Mouse (Mus musculus): ENCODE measurements around the gene Birc2. TPM values are rescaled to one million over a fixed set of nuclear protein-coding genes. Genes with fewer than 3 reads are reported as not detected.

The Birc2 gene
- polyA plus RNA-seq, 1 experiment, result 43.6 TPM

GRCm38 (mm10) chr9:7783823-7784614 lies 52.8 kb downstream of the Birc2 start:
- Histone ChIP-seq H3K4me1 (replicated peaks; ENCODE audit: control insufficient read depth, insufficient read depth, low read length) (peaks cover 24% of the 10 kb centered on the region), H3K36me3 (ENCODE audit: control insufficient read depth, insufficient read depth, low read length) (peaks cover 7% of the 10 kb centered on the region), H3K27ac (ENCODE audit: control insufficient read depth, insufficient read depth, low read length) (peak overlapping the region; percentile 89), H3K4me3 (ENCODE audit: control insufficient read depth, insufficient read depth, low read length) (no peak overlapping the region), H3K27me3 (ENCODE audit: control insufficient read depth, insufficient read depth, low read length) (no peaks in the 10 kb centered on the region)
- TF ChIP-seq POLR2A (IDR thresholded peaks at IDR 0.05; ENCODE audit: control insufficient read depth, extremely low read depth, insufficient read depth, low read length, poor library complexity) (no peak), CTCF (IDR thresholded peaks at IDR 0.05; ENCODE audit: borderline replicate concordance, control insufficient read depth, extremely low read depth, insufficient read depth, low read length, poor library complexity) (no peak)
- 51% methylated on average over 15 of the region's 15 CpGs for WGBS
- DNase-seq, result peak; percentile 64

GRCm38 (mm10) chr9:7780250-7781150 lies 56.4 kb downstream of the Birc2 start:
- peak overlapping the region; percentile 83 for H3K27ac ChIP-seq (ENCODE audit: control insufficient read depth, insufficient read depth, low read length)
- WGBS, result 42% methylated on average over 8 of the region's 8 CpGs
- TF ChIP-seq CTCF (IDR thresholded peaks at IDR 0.05; ENCODE audit: borderline replicate concordance, control insufficient read depth, extremely low read depth, insufficient read depth, low read length, poor library complexity), result no peak
- TF ChIP-seq POLR2A (IDR thresholded peaks at IDR 0.05; ENCODE audit: control insufficient read depth, extremely low read depth, insufficient read depth, low read length, poor library complexity), result no peak
- H3K4me3 ChIP-seq (ENCODE audit: control insufficient read depth, insufficient read depth, low read length), result no peak overlapping the region
- H3K36me3 ChIP-seq (ENCODE audit: control insufficient read depth, insufficient read depth, low read length), result peaks cover 3% of the 10 kb centered on the region; the same call in 1 of the 2 replicates
- H3K4me1 ChIP-seq (replicated peaks; ENCODE audit: control insufficient read depth, insufficient read depth, low read length), result peaks cover 34% of the 10 kb centered on the region
- no peaks in the 10 kb centered on the region for H3K27me3 ChIP-seq (ENCODE audit: control insufficient read depth, insufficient read depth, low read length)
- DNase-seq, result peak; percentile 65

- 65% methylated on average over 4 of the region's 4 CpGs for WGBS
- no peaks in the 10 kb centered on the region for H3K27me3 ChIP-seq (ENCODE audit: control insufficient read depth, insufficient read depth, low read length)
- DNase-seq, result no peak
- no peak overlapping the region for H3K4me3 ChIP-seq (ENCODE audit: control insufficient read depth, insufficient read depth, low read length)
- TF ChIP-seq POLR2A (IDR thresholded peaks at IDR 0.05; ENCODE audit: control insufficient read depth, extremely low read depth, insufficient read depth, low read length, poor library complexity) (no peak), CTCF (IDR thresholded peaks at IDR 0.05; ENCODE audit: borderline replicate concordance, control insufficient read depth, extremely low read depth, insufficient read depth, low read length, poor library complexity) (no peak)
- H3K36me3 ChIP-seq (ENCODE audit: control insufficient read depth, insufficient read depth, low read length), result no peaks in the 10 kb centered on the region
- H3K27ac ChIP-seq (ENCODE audit: control insufficient read depth, insufficient read depth, low read length), result peak overlapping the region; percentile 83
- peaks cover 31% of the 10 kb centered on the region for H3K4me1 ChIP-seq (replicated peaks; ENCODE audit: control insufficient read depth, insufficient read depth, low read length)
These were observed 57.1 kb downstream of the Birc2 start for GRCm38 (mm10) chr9:7779786-7780185.

DNA sequence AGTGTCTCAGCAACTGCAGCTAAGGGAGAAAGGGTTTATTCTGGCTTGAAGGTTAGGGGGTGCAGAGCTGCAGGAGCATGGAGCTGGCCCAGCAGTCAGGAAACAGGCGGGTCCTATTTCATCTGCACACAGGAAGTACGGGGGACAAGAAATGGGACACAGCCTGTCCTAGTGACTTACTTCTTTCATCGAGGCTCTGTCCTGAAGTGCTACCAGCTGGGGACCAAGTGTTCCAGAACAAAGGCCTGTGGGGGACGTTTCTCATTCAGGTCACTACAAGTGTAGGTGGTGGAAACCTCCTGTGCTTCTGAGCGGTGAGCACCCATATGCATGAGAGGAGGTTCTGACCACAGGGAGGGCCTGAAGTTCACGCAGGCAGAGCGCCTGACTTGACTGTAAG lies 58.1 kb downstream of the Birc2 start:
- Histone ChIP-seq H3K27me3 (ENCODE audit: control insufficient read depth, insufficient read depth, low read length) (no peaks in the 10 kb centered on the region), H3K4me1 (replicated peaks; ENCODE audit: control insufficient read depth, insufficient read depth, low read length) (peaks cover 35% of the 10 kb centered on the region), H3K4me3 (ENCODE audit: control insufficient read depth, insufficient read depth, low read length) (no peak overlapping the region), H3K36me3 (ENCODE audit: control insufficient read depth, insufficient read depth, low read length) (no peaks in the 10 kb centered on the region), H3K27ac (ENCODE audit: control insufficient read depth, insufficient read depth, low read length) (peak overlapping the region; percentile 78)
- no peak for TF ChIP-seq POLR2A (IDR thresholded peaks at IDR 0.05; ENCODE audit: control insufficient read depth, extremely low read depth, insufficient read depth, low read length, poor library complexity)
- no peak for TF ChIP-seq CTCF (IDR thresholded peaks at IDR 0.05; ENCODE audit: borderline replicate concordance, control insufficient read depth, extremely low read depth, insufficient read depth, low read length, poor library complexity)
- peak; percentile 45 for DNase-seq
- WGBS, result 49% methylated on average over 7 of the region's 7 CpGs

DNA sequence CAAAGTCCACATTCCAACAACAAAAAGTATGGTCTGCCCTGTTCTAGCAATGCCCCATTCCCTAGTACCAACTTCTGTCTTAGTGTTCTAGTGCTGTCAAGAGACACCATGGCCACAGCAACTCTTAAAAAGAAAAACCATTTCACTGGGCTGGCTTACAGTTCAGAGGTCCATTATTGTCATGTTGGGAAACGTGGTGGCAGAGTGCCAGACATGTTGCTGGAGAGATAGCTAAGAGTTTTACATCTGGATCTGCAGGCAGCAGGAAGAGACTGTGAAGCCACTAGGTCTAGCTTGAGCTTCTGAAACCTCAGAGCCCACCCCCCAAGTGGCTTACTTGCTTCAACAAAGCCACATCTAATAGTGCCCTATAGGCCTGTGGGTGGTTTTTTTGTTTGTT lies 59.2 kb downstream of the Birc2 start:
- TF ChIP-seq CTCF (IDR thresholded peaks at IDR 0.05; ENCODE audit: borderline replicate concordance, control insufficient read depth, extremely low read depth, insufficient read depth, low read length, poor library complexity) (no peak), POLR2A (IDR thresholded peaks at IDR 0.05; ENCODE audit: control insufficient read depth, extremely low read depth, insufficient read depth, low read length, poor library complexity) (no peak)
- WGBS, result 93% methylated on average over 1 of the region's 1 CpGs
- peaks cover 41% of the 10 kb centered on the region for H3K4me1 ChIP-seq (replicated peaks; ENCODE audit: control insufficient read depth, insufficient read depth, low read length)
- no peaks in the 10 kb centered on the region for H3K36me3 ChIP-seq (ENCODE audit: control insufficient read depth, insufficient read depth, low read length)
- DNase-seq, result no peak
- no peak overlapping the region for H3K4me3 ChIP-seq (ENCODE audit: control insufficient read depth, insufficient read depth, low read length)
- no peak overlapping the region for H3K27ac ChIP-seq (ENCODE audit: control insufficient read depth, insufficient read depth, low read length)
- no peaks in the 10 kb centered on the region for H3K27me3 ChIP-seq (ENCODE audit: control insufficient read depth, insufficient read depth, low read length)

DNA sequence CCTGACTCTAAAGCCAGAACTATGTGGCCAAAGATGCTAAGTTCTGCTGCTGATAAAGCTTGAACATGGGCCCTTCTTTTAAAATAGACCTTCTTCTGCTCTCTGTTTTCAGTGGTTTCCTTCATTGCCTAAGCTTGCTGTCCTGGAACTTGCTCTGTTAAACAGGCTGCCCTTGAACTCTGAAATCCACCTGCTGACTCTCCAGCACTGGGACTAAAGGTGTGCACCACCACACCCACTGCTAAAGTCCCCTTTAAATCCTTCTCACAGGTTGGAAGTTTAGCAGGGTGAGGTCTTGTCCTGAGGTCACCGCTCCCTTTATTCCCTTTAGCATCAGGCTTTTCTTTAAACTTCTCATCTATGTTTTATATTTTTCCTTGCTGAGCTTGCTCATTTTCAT lies 59.9 kb downstream of the Birc2 start:
- WGBS, result 100% methylated on average over 1 of the region's 1 CpGs
- DNase-seq, result no peak
- Histone ChIP-seq H3K4me1 (replicated peaks; ENCODE audit: control insufficient read depth, insufficient read depth, low read length) (peaks cover 44% of the 10 kb centered on the region), H3K27ac (ENCODE audit: control insufficient read depth, insufficient read depth, low read length) (no peak overlapping the region), H3K27me3 (ENCODE audit: control insufficient read depth, insufficient read depth, low read length) (no peaks in the 10 kb centered on the region), H3K4me3 (ENCODE audit: control insufficient read depth, insufficient read depth, low read length) (no peak overlapping the region), H3K36me3 (ENCODE audit: control insufficient read depth, insufficient read depth, low read length) (no peaks in the 10 kb centered on the region)
- no peak for TF ChIP-seq CTCF (IDR thresholded peaks at IDR 0.05; ENCODE audit: borderline replicate concordance, control insufficient read depth, extremely low read depth, insufficient read depth, low read length, poor library complexity)
- no peak for TF ChIP-seq POLR2A (IDR thresholded peaks at IDR 0.05; ENCODE audit: control insufficient read depth, extremely low read depth, insufficient read depth, low read length, poor library complexity)
